Mouse (Mus musculus) cortical plate, adult 2 months (tissue): ENCODE measurements around the gene Hrct1.

Experiments used
- CTCF ChIP-seq: fragments of 200-500 bp; IDR thresholded peaks from 2 replicates; pipeline ENCODE4 v1.5.1; 2011; ENCODE audit warnings: mild to moderate bottlenecking, control low read depth, low read length; ENCODE audit not compliant: insufficient read depth; ENCODE audit errors: extremely low read depth
- POLR2A ChIP-seq: fragments of 200-500 bp; IDR thresholded peaks from 2 replicates; pipeline ENCODE4 v1.6.1; 2011; ENCODE audit warnings: mild to moderate bottlenecking, low read length, control low read depth; ENCODE audit not compliant: insufficient read depth; ENCODE audit errors: extremely low read depth

DNA sequence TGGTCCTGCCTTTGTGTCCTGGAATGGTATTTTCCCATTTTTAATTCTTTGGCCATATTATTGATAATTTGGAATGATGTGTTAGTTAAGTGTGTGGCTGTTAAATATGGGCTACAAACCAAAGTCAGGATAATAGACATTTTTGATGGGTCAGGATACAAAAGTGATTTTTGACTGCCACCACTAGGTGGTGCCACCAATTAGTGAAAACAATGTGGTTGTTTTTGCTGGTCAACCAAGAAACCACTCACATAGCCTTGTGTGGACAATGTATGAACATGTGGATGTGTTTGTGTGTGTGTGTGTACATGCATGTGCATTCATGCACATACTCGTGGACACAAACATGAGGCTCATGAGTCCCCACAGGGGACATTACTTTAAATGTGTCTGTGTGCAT lies 2.2 kb upstream of the Hrct1 start:
- TF ChIP-seq CTCF, result peak; percentile 42; the same call in 1 of the 2 replicates
- TF ChIP-seq POLR2A, result no peak
